Mouse (Mus musculus): ENCODE data around the gene Satl1. TPM values are rescaled to one million over a fixed set of nuclear protein-coding genes. Genes with fewer than 3 reads are reported as not detected.
A peak's percentile ranks its signal among the peaks of the same experiment; 100 is the strongest.
"Not testable (repeated sequence)": the region's sequence is repeated elsewhere in the genome, so short reads cannot be mapped to it uniquely, and the experiment has no call there.

The Satl1 gene
- polyA plus RNA-seq (2015; fragmentation: Nextera tagmentation; extraction: Ambion mirVana): not detected in 2 replicates

DNA sequence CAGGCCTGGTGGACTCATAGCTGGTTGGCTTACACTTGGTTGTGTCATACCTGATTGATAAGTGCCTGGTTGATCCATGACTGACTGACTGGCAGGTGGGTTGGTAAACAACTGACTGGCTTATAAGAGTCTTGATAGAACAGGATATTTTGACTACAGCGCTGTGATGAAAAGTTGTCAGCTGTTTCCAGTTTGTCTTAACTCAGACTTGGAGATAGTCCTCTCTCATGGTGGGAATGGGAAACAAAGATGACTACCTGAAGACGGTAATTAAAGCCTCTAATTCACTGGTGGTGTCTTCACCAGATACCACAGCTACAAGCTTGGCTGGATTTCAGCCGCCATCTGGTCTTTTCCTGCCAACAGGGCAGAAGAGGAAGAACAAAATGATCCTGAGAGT, at the start of gene Satl1:
Gene Satl1 (minus strand): TSS at position 101 of the 400 bp plus-strand sequence.
- H3K9me3 ChIP-seq (replicated peaks): no peaks in the 10 kb centered on the region
- no peaks in the 10 kb centered on the region for H3K36me3 ChIP-seq
- ATAC-seq (ENCODE audit: low read depth) (no peak), DNase-seq (no peak)
- 75% methylated on average over 3 of the region's 3 CpGs for WGBS (ENCODE audit: insufficient replicate concordance)
- no peak within 1 kb of the TSS for H3K4me3 ChIP-seq (replicated peaks)
- H3K27ac ChIP-seq: no peak within 1 kb of the TSS
- H3K27me3 ChIP-seq: no peaks in the 10 kb centered on the region
- H3K4me1 ChIP-seq (replicated peaks): no peaks in the 10 kb centered on the region
- no peak within 1 kb of the TSS for H3K4me2 ChIP-seq
- H3K9ac ChIP-seq: no peak within 1 kb of the TSS

GRCm38 (mm10) chrX:112438064-112438463, 31.5 kb upstream of the Satl1 start:
- Histone ChIP-seq H3K27me3 (no peaks in the 10 kb centered on the region), H3K4me1 (replicated peaks) (no peaks in the 10 kb centered on the region), H3K36me3 (no peaks in the 10 kb centered on the region), H3K4me3 (replicated peaks) (no peak overlapping the region), H3K27ac (no peak overlapping the region), H3K4me2 (no peak overlapping the region), H3K9me3 (replicated peaks) (no peaks in the 10 kb centered on the region), H3K9ac (no peak overlapping the region)
- no peak for ATAC-seq (ENCODE audit: low read depth)
- no peak for DNase-seq
- 58% methylated on average over 2 of the region's 2 CpGs for WGBS (ENCODE audit: insufficient replicate concordance)

DNA sequence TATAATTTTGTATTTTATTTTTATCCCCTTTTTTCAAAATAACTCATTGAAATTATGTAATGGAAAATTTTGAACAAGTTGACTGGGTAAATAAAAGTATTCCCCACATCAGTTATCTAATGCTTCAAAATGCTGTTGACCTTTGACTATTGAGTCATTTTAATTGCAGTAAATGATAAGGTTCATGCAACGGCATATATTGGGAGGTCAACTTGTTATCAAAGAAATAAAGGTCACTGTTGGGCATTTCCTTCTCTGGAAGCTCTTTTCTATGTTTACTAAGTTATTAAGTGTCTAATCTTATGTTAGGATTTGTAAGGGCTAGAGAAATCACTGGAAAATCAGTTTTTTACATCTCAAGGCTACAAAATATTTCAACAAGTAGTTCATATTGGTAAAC, 31.0 kb upstream of the Satl1 start:
- H3K9me3 ChIP-seq (replicated peaks): no peaks in the 10 kb centered on the region
- H3K36me3 ChIP-seq: no peaks in the 10 kb centered on the region
- no peak overlapping the region for H3K27ac ChIP-seq
- 71% methylated on average over 1 of the region's 1 CpGs for WGBS (ENCODE audit: insufficient replicate concordance)
- H3K9ac ChIP-seq: no peak overlapping the region
- no peaks in the 10 kb centered on the region for H3K27me3 ChIP-seq
- H3K4me1 ChIP-seq (replicated peaks): no peaks in the 10 kb centered on the region
- no peak overlapping the region for H3K4me2 ChIP-seq
- H3K4me3 ChIP-seq (replicated peaks): no peak overlapping the region
- DNase-seq: no peak
- no peak for ATAC-seq (ENCODE audit: low read depth)

DNA sequence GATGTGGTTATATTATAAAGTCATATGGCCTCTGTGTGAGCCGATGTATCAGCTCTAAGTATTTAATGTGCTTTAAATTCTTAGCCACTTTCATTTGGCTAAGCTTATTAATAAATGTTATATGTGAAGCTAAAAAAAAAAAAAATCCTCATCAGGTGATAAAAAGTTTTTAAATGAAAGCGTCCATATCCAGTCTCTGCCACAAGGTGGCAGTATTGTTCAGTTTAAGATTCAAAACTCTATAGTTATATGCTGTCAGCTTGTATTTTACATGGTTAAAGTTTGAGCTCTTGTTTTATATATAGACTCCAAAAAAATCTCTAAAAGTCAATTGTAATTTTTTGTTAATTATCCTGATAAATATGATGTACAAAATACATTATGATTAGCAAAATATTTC, 16.4 kb upstream of the Satl1 start:
- H3K27me3 ChIP-seq; H3K36me3 ChIP-seq; H3K27ac ChIP-seq; H3K4me2 ChIP-seq; H3K9me3 ChIP-seq (replicated peaks); ATAC-seq (ENCODE audit: low read depth); H3K4me1 ChIP-seq (replicated peaks); H3K4me3 ChIP-seq (replicated peaks); DNase-seq; H3K9ac ChIP-seq: not testable (repeated sequence)
- 45% methylated on average over 2 of the region's 2 CpGs for WGBS (ENCODE audit: insufficient replicate concordance)

- no peaks in the 10 kb centered on the region for H3K9me3 ChIP-seq (replicated peaks)
- 50% methylated on average over 2 of the region's 2 CpGs for WGBS (ENCODE audit: insufficient replicate concordance)
- no peak for ATAC-seq (ENCODE audit: low read depth)
These were observed 5.7 kb upstream of the Satl1 start for GRCm38 (mm10) chrX:112412309-112412708.

DNA sequence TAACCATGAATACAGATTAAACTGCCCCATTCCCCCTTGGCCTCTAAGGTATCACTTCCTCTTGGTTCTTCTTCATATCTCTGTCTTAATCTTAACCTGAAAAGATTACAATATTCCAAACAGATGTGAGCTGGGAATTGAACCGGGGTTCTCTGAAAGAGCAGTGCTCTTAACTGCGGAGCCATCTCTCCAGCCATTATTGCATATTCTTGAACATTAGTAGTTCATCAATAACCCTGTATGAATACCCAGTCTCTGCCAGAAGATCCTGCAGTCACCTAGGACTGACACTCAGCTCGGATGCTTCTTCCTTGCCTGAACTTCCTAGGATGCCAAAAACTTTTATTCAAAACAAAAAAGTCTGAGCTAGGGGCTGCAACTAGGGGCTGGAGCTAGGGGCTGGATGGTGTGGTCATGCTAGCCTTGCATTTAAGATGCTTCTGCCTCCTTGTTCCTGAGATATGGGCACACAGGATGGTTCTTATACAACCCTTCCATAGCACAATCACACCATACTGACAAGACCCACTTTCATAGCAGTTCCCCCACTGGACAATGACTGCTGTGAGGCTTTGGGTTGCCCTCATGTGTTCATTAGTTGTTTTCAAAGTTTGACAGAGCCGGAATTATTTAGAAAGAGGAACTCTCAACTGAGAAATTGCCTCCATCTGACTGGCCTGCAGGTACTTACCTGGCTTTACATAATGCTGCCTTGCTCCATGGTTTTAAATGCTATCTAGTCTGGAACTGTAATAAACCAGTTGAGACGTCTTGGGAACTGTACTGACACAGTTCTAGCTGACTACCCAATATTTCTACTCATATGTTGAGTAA, 35.8 kb downstream of the Satl1 start:
- not testable (repeated sequence) for H3K4me3 ChIP-seq (replicated peaks); H3K4me2 ChIP-seq; H3K9me3 ChIP-seq (replicated peaks); H3K4me1 ChIP-seq (replicated peaks); H3K27me3 ChIP-seq; H3K36me3 ChIP-seq; H3K9ac ChIP-seq; H3K27ac ChIP-seq
- DNase-seq: peak; percentile 57
- ATAC-seq (ENCODE audit: low read depth): peak; percentile 96
- WGBS (ENCODE audit: insufficient replicate concordance): 59% methylated on average over 5 of the region's 5 CpGs

More at GRCm38 (mm10) chrX:112412309-112412708, 5.7 kb upstream of the Satl1 start:
- no peak overlapping the region for H3K27ac ChIP-seq
- no peak for DNase-seq
- no peaks in the 10 kb centered on the region for H3K4me1 ChIP-seq (replicated peaks)
- no peaks in the 10 kb centered on the region for H3K27me3 ChIP-seq
- no peaks in the 10 kb centered on the region for H3K36me3 ChIP-seq
- no peak overlapping the region for H3K4me2 ChIP-seq
- no peak overlapping the region for H3K4me3 ChIP-seq (replicated peaks)
- H3K9ac ChIP-seq: no peak overlapping the region

GRCm38 (mm10) chrX:112368426-112368825, 38.2 kb downstream of the Satl1 start:
- H3K36me3 ChIP-seq: no peaks in the 10 kb centered on the region
- peaks cover 6% of the 10 kb centered on the region; the same call in 1 of the 2 replicates for H3K9me3 ChIP-seq (replicated peaks)
- no peak for DNase-seq
- no peaks in the 10 kb centered on the region for H3K27me3 ChIP-seq
- no peak overlapping the region for H3K4me2 ChIP-seq
- WGBS (ENCODE audit: insufficient replicate concordance): 41% methylated on average over 4 of the region's 4 CpGs
- no peak overlapping the region for H3K27ac ChIP-seq
- no peaks in the 10 kb centered on the region for H3K4me1 ChIP-seq (replicated peaks)
- H3K4me3 ChIP-seq (replicated peaks): no peak overlapping the region
- no peak overlapping the region for H3K9ac ChIP-seq
- ATAC-seq (ENCODE audit: low read depth): no peak

DNA sequence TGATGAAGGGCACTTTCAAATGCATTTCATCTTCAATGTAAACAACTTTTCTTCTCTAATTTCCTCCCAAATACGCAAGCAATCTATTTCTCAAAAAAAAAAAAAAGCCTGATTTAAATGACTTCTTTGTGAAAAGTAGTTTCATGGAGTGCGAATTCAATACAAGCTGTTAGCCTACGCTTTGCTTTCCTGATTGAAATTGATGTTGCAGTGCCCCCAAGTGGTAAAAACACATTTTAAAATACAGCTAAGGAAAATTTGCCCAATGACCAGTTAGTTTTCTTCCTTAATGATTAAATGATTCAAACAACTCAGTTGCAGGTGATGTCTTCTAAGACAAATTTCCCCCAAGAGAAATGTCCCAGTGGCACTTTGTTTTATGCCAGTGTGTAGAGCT, 58.2 kb downstream of the Satl1 start:
- Histone ChIP-seq H3K36me3 (no peaks in the 10 kb centered on the region), H3K27me3 (no peaks in the 10 kb centered on the region), H3K9ac (no peak overlapping the region), H3K4me3 (replicated peaks) (no peak overlapping the region), H3K4me2 (no peak overlapping the region), H3K27ac (no peak overlapping the region), H3K9me3 (replicated peaks) (no peaks in the 10 kb centered on the region), H3K4me1 (replicated peaks) (no peaks in the 10 kb centered on the region)
- DNase-seq (no peak), ATAC-seq (ENCODE audit: low read depth) (no peak)
- 59% methylated on average over 3 of the region's 3 CpGs for WGBS (ENCODE audit: insufficient replicate concordance)

DNA sequence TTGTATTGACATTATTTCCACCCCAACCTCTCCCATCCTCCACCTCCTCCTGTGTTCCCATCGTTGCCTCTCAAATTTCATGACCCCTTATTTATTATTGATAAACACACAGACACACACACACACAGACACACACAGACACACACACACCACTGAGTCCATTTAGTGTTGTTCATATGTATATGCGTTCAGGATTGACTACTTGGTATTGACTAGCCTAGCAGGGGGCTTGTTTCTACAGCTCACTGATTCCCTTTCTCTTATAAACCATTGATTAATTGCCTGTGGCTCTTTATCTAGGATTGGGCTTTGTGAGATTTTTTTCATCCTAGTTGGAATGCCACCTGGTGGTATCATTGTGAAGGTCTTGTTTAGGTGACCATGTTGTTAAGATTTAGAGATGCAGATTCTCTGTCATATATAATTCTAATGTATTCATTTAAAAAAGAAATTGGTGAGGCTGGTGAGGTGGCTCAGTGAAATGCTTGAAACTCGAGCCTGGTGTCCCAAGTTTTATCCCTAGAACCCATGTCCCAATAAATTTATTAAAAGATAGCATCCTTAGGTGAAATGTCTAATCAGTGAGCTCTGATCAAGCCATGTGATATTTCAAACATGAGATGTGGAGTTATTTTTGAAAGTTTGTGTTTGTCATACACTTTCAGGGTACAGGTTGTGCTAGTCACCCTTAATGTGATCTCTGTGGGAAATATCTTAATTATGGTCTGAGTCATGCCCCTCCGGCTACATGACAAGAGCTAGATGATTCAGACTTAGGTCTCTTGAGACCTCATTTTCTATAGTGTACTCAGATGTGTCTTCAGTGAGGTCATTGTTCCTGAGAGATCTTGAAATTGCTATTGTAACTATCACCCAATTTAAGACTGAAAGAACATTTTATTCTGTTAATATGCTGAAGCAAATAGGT, 58.8 kb downstream of the Satl1 start:
- no peak overlapping the region for H3K4me3 ChIP-seq (replicated peaks)
- H3K4me1 ChIP-seq (replicated peaks): no peaks in the 10 kb centered on the region
- WGBS (ENCODE audit: insufficient replicate concordance): 62% methylated on average over 4 of the region's 4 CpGs
- H3K4me2 ChIP-seq: no peak overlapping the region
- DNase-seq (no peak), ATAC-seq (ENCODE audit: low read depth) (no peak)
- no peaks in the 10 kb centered on the region for H3K27me3 ChIP-seq
- H3K9ac ChIP-seq: no peak overlapping the region
- no peaks in the 10 kb centered on the region for H3K36me3 ChIP-seq
- no peaks in the 10 kb centered on the region for H3K9me3 ChIP-seq (replicated peaks)
- H3K27ac ChIP-seq: no peak overlapping the region

- DNase-seq: no peak
- Histone ChIP-seq H3K36me3 (no peaks in the 10 kb centered on the region), H3K27ac (no peak overlapping the region), H3K9me3 (replicated peaks) (no peaks in the 10 kb centered on the region), H3K27me3 (no peaks in the 10 kb centered on the region), H3K4me1 (replicated peaks) (no peaks in the 10 kb centered on the region), H3K4me3 (replicated peaks) (no peak overlapping the region), H3K4me2 (no peak overlapping the region), H3K9ac (no peak overlapping the region)
- no peak for ATAC-seq (ENCODE audit: low read depth)
- 57% methylated on average over 3 of the region's 3 CpGs for WGBS (ENCODE audit: insufficient replicate concordance)
These were observed 67.1 kb downstream of the Satl1 start for GRCm38 (mm10) chrX:112339486-112339885.
